In the genomic region with DNA sequence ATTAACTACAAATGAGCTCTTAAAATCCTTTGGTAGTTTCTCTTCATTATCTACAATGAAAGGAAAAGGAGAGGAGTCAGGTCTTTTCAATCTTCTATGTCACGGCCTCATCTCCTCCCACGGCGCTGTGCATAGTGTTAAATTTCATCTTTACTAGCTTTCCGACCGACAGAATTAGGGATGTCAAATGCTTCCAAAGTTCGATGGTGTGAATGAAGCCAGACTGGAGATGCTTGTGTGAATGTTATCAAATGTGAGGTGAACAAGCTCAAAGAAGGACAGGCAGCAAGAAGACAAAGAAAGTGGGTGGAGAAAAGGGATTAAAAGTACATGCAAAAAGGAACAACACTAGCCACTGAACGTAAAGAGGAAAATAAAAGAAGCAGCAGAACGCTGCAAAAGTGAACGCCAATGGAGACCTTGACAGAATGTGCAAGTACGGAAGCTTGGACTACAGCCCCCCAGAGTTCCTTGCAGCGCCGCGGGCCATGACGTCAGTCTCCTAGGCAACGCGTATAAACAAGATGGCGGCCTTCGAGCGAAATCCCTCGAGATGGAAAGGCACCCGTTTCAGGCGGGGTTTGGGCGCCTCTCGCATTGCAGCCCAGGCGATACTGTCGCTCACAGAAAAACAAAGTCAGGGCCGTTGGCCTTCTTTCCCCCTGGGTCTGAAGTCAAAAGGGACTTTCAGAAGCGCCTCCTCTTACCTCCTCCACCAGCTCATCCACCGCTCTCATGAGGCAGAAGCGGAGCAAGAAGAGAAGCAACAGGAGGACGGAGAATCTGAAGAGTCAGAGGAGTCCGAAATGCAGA, we compare ENCODE assay signal across 8 mouse cellular contexts. TPM values are rescaled to one million over a fixed set of nuclear protein-coding genes. Genes with fewer than 3 reads are reported as not detected.
A peak's percentile ranks its signal among the peaks of the same experiment; 100 is the strongest.
DNase-seq lines count a peak whose midpoint lies in the region; ATAC-seq and TF ChIP-seq lines count a peak whose summit lies in the region.

A gene (plus strand): TSS at position 516 of the 813 bp plus-strand sequence.

- H3K27me3 ChIP-seq in heart, embryonic 13.5 days (replicated peaks), result peaks cover 7% of the 10 kb centered on the region; the same call in 1 of the 2 replicates
- H3K27me3 ChIP-seq in liver, embryonic 12.5 days (replicated peaks), result peaks cover 11% of the 10 kb centered on the region; the same call in 1 of the 2 replicates
- H3K27me3 ChIP-seq in stomach, embryonic 15.5 days (replicated peaks), result no peaks in the 10 kb centered on the region

- no peaks in the 10 kb centered on the region for H3K36me3 ChIP-seq in heart, embryonic 13.5 days
- no peaks in the 10 kb centered on the region for H3K36me3 ChIP-seq in liver, embryonic 12.5 days
- H3K36me3 ChIP-seq in stomach, embryonic 15.5 days, result no peaks in the 10 kb centered on the region

- peak within 1 kb of the TSS; percentile 89 for H3K4me2 ChIP-seq in heart, embryonic 13.5 days
- H3K4me2 ChIP-seq in liver, embryonic 12.5 days, result peak within 1 kb of the TSS; percentile 92
- H3K4me2 ChIP-seq in stomach, embryonic 15.5 days, result peak within 1 kb of the TSS; percentile 92

- H3K9ac ChIP-seq in heart, embryonic 13.5 days, result peak within 1 kb of the TSS; percentile 82
- H3K9ac ChIP-seq in liver, embryonic 12.5 days, result peak within 1 kb of the TSS; percentile 68
- H3K9ac ChIP-seq in stomach, embryonic 15.5 days, result peak within 1 kb of the TSS; percentile 11; the same call in 1 of the 2 replicates

- ATAC-seq in heart, embryonic 13.5 days (ENCODE audit: extremely low read depth, insufficient number of reproducible peaks, low FRiP score, low TSS enrichment), result no peak; the same call in 1 of the 2 replicates
- ATAC-seq in liver, embryonic 12.5 days, result peak; percentile 84
- peak; percentile 93 for ATAC-seq in stomach, embryonic 15.5 days (ENCODE audit: insufficient read depth, low FRiP score, low read depth)

- TF ChIP-seq CTCF in bone marrow macrophage, adult 2 months (IDR thresholded peaks at IDR 0.05; ENCODE audit: low read depth, low read length), result no peak
- TF ChIP-seq CTCF in embryonic fibroblast, embryonic 13.5 days (IDR thresholded peaks at IDR 0.05; ENCODE audit: borderline replicate concordance, insufficient read depth, low read length), result no peak

- H3K9me3 ChIP-seq in heart, embryonic 13.5 days, result no peaks in the 10 kb centered on the region
- H3K9me3 ChIP-seq in liver, embryonic 12.5 days (replicated peaks), result no peaks in the 10 kb centered on the region
- H3K9me3 ChIP-seq in stomach, embryonic 15.5 days, result no peaks in the 10 kb centered on the region

- WGBS in heart, embryonic 13.5 days, result 5% methylated on average over 32 of the region's 32 CpGs
- WGBS in liver, embryonic 12.5 days (ENCODE audit: insufficient replicate concordance), result 6% methylated on average over 32 of the region's 32 CpGs
- WGBS in stomach, embryonic 15.5 days, result 5% methylated on average over 31 of the region's 32 CpGs

- DNase-seq in B cell, adult 2 months, result peak; percentile 88
- peak; percentile 94 for DNase-seq in kidney, postnatal 10 days
- peak; percentile 72 to 83 for DNase-seq in natural killer cell, adult 2 months (ENCODE audit: low spot score in 2 of 2)

- H3K4me3 ChIP-seq in bone marrow macrophage, adult 2 months (ENCODE audit: insufficient read depth, low read length), result peak within 1 kb of the TSS; percentile 86
- H3K4me3 ChIP-seq in embryonic fibroblast, embryonic 13.5 days (ENCODE audit: insufficient read depth, low read length), result peak within 1 kb of the TSS; percentile 74
- H3K4me3 ChIP-seq in heart, embryonic 13.5 days, result peak within 1 kb of the TSS; percentile 74
- peak within 1 kb of the TSS; percentile 68 for H3K4me3 ChIP-seq in liver, embryonic 12.5 days
- peak within 1 kb of the TSS; percentile 54 for H3K4me3 ChIP-seq in stomach, embryonic 15.5 days (replicated peaks)

- H3K27ac ChIP-seq in bone marrow macrophage, adult 2 months (ENCODE audit: insufficient read depth, low read depth, low read length), result no peak within 1 kb of the TSS
- no peak within 1 kb of the TSS for H3K27ac ChIP-seq in embryonic fibroblast, embryonic 13.5 days (ENCODE audit: insufficient read depth, low read length)
- peak within 1 kb of the TSS; percentile 53 for H3K27ac ChIP-seq in heart, embryonic 13.5 days (replicated peaks)
- H3K27ac ChIP-seq in liver, embryonic 12.5 days, result no peak within 1 kb of the TSS
- no peak within 1 kb of the TSS for H3K27ac ChIP-seq in stomach, embryonic 15.5 days

- no peak for TF ChIP-seq POLR2A in bone marrow macrophage, adult 2 months (IDR thresholded peaks at IDR 0.05; ENCODE audit: borderline replicate concordance, low read depth, low read length)
- TF ChIP-seq POLR2A in embryonic fibroblast, embryonic 13.5 days (IDR thresholded peaks at IDR 0.05; ENCODE audit: low read depth, low read length), result peak; percentile 75

- peaks cover 8% of the 10 kb centered on the region for H3K4me1 ChIP-seq in bone marrow macrophage, adult 2 months (ENCODE audit: control insufficient read depth, insufficient read depth, low read length)
- H3K4me1 ChIP-seq in embryonic fibroblast, embryonic 13.5 days (ENCODE audit: control insufficient read depth, insufficient read depth, low read length), result 0 out of 2 replicates have a peak, but pooled peaks cover 2% of the 10 kb centered on the region
- H3K4me1 ChIP-seq in heart, embryonic 13.5 days, result peaks cover 13% of the 10 kb centered on the region
- H3K4me1 ChIP-seq in liver, embryonic 12.5 days, result peaks cover 23% of the 10 kb centered on the region
- no peaks in the 10 kb centered on the region for H3K4me1 ChIP-seq in stomach, embryonic 15.5 days

RNA-seq across cellular contexts. Expression of the gene that starts here (rescaled TPM):
- not detected in 2 replicates for polyA plus RNA-seq in bone marrow macrophage, adult 2 months (2012; ENCODE audit: insufficient read depth, insufficient read length, missing spikeins)
- 0.12 and 0.63 TPM in 2 replicates for polyA plus RNA-seq in embryonic fibroblast, embryonic 13.5 days (2011; ENCODE audit: insufficient read length, low read depth, missing spikeins)
- polyA plus RNA-seq in heart, embryonic 13.5 days (2015; fragmentation: Nextera tagmentation; extraction: Ambion mirVana), result 0.45 and 0.62 TPM in 2 replicates
- polyA plus RNA-seq in liver, embryonic 12.5 days (2016; fragmentation: Nextera tagmentation; extraction: Ambion mirVana), result 0.19 and 0.20 TPM in 2 replicates
- 0.30 and 0.70 TPM in 2 replicates for polyA plus RNA-seq in stomach, embryonic 15.5 days (2015; fragmentation: Nextera tagmentation; extraction: Ambion mirVana)

Comparison
In these comparisons a context has a peak if more than half of its experiments do, and no peak if none do; other contexts are left out.
1. Peak in ATAC-seq, H3K4me3 ChIP-seq, H3K9ac ChIP-seq and H3K4me2 ChIP-seq in liver, embryonic 12.5 days; RNA of the gene not detected or under 1 TPM.
2. Peak in ATAC-seq, H3K4me3 ChIP-seq, H3K9ac ChIP-seq and H3K4me2 ChIP-seq in stomach, embryonic 15.5 days; RNA of the gene not detected or under 1 TPM.
3. H3K9ac ChIP-seq: peak in every context shown above with its lines; median percentile 82 in heart, embryonic 13.5 days; 68 in liver, embryonic 12.5 days; 11 in stomach, embryonic 15.5 days.